Mouse (Mus musculus) activated CD4-positive, CD25-positive, alpha-beta regulatory T cell, adult 4 months (primary cell): Measurements from ENCODE around the gene Zfp385c. TPM values are rescaled to one million over a fixed set of nuclear protein-coding genes. Genes with fewer than 3 reads are reported as not detected.
"Not testable (repeated sequence)": the region's sequence is repeated elsewhere in the genome, so short reads cannot be mapped to it uniquely, and the experiment has no call there.

ENCODE experiments used
- ATAC-seq: one replicate; pipeline ENCODE4 v1.8.0; 2017
- polyA plus RNA-seq, 2 experiments: library from polyadenylated mRNA; unstranded; fragments of 100-300 nt; shearing (Covaris generic); gene quantifications; one replicate each; pipeline ENCODE4 v1.2.1; 2017

Zfp385c gene
- polyA plus RNA-seq, 2 experiments from 2014 or later, result 0.17 TPM; not detected in 1

DNA sequence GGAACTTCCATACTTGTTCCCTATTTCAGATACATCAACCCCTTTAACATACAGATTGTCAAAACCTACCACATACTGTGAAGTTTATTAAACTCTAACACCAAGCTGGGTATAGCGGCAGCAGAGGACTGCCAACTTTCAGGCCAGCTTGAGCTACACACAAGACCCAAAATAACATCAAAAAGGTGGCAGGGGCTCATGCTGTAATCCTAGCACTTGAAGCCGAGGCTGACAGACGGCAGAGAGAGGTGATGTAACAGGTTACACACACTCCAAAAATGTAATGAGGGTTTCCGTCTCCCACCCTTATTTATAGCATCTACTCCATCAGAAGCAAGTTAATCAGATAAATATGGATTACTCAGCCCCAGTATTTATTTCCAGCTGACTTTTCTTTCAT is 96.7 kb downstream of the Zfp385c start:
- ATAC-seq, result no peak

DNA sequence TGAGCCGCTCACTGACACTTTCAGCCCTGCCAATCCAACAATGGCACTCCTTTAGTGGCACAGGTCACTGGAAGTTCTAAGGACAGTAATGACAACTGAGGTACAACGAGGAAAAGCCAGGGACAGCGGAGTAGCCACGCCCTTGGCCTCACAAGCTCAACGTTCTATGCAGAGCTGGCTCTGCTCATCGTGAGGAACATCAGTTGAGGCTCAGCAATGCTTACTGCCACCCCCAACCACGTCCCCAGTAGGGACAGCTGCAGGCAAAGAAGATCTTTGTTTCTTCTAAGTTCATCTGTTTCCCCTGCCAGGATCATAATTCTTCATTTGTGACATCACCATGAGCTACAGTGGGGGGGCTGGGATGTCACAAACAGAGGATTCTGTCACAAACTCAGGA is 97.6 kb downstream of the Zfp385c start:
- ATAC-seq, result no peak

DNA sequence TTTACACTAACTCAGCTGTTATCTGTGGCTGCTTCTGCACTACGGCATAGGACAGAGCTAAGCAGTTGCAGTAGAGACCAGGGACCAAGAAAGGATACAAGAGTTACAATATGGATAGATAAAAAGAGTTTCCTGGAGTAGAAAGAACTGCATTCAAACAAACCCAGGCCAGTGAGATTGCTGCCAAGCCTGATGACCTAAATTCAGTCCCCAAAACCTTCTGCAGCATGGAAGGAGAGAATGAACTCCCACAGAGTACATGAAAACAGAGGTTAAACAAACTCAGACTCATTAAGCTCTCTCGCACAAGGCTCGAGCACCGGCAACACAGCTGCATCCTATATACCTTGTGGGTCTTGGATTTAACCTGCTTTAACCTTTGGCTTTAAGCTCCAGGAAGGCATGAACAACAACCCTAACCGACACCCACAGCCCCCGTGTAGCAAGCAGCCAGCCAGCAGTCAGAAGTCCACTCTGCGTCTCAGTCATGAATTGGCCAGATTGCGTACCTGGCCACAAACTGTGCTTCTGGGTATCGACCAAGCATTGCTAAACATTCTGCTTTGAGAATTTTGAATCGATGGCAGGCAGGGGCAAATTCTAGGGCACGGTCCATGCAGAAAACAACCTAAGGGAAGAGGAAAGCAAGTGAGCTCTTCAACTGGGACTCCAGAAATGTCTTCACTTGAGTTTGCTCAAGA is 99.8 kb downstream of the Zfp385c start:
- ATAC-seq, result no peak

DNA sequence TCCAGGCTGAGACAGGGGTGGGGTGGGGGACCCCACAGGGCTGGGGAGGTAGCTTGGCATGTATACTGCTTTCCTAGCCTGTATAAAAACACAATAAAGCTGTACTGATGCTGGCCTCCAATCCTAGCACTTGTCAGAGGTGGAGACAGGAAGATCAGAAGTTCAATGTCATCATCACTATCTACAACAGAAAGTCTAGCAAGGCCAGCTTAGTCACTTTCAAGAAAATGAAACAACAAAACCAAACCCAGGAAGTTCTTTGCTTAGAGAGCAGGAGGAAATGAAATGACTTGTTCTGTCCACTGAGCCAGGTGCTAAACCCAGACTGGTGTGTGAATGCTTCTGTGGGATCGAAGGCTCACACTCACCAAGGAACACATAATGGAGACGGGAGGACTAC is 103.8 kb downstream of the Zfp385c start:
- ATAC-seq, result peak; percentile 88

DNA sequence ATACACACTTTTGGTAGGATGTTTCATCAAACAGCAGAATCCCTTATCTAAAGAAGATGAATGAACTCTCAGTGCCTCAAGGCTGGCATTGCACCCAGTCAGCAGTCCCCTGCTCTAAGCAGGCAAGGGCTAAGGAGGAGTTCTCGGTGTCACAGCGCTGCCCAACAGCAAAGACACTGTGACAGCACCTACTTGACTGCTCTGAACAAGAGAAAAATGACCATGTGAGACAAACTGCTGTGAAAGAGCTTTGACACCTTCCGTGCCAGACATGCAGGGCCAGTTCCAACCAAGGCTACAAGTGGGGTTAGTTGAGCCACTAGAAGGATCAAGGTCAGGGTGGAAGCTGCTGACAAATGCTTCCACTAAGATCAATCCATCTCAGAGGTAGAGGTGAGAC is 107.1 kb downstream of the Zfp385c start:
- no peak for ATAC-seq

DNA sequence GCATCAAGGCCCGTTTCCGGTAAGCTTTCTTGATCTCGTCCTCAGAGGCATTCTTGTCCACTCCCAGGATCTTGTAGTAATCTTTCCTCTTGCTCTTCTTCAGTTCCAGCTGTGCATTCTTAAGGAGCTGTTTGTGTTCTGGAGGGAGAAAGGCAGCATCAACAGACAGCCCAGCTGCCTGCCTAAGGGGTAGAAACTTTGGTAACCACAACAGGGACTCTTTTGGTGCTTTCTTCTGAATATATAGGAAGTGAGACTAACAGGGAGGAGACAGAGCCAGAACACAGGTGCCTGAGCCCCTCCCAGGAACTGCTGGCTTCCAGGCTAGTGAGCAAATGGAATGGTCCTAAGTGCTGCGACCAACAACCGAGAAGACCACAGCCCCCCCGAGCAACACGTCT is 107.7 kb downstream of the Zfp385c start:
- ATAC-seq, result peak; percentile 23

DNA sequence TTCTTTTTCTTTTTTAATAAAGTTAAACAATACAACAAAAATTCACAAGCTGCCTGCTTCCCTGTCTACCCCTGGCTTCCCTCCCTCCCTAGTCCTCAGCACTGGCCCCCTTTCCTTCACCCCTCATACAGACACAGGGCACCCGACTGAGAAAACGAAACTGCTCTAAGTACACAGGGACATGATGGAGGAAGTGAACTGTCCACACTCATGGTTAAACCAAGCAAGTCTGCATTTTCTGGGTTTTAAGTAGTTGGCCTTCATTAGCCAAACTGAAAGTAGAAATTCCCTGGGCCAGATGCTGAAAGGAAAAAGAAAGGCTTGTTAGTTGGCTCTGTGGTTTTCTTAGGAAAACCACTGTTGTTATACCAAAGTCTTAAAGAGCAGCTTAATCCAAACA is 109.4 kb downstream of the Zfp385c start:
- no peak for ATAC-seq

DNA sequence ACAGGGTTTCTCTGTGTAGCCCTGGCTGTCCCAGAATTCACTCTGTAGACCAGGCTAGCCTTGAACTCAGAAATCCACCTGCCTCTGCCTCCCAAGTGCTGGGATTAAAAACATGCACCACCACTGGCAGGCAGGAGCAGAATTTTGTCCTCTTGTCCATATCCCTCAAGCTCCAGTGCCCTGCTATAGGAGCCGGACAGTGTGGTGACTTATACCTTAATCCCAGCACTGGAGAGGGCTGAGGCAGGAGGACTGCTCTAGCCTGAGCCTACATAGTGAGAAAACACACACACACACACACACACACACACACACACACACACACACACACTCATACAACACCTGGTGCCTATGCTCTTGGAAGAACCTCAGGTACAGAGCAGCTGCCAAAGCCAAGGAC is 109.8 kb downstream of the Zfp385c start:
- ATAC-seq, result not testable (repeated sequence)

DNA sequence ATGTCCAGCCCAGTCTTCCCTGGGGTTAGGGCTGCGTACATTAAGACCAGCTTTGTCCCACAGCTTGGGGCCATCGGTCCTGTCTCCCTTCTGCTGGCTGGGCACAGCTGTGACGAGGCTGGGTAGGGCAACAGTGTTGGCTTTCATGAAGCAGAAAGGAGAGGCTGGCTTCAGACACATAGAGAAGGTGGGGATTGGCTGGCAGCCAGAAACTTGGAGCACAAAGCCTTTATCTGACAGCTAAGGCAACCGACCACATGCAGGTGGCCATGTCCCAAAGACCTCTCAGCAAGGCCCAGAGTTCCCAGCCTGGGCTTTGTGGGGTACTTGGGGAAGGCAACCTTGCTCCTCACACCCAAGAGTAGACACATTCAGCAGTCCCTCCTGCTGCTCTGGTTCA is 110.5 kb downstream of the Zfp385c start:
- no peak for ATAC-seq

DNA sequence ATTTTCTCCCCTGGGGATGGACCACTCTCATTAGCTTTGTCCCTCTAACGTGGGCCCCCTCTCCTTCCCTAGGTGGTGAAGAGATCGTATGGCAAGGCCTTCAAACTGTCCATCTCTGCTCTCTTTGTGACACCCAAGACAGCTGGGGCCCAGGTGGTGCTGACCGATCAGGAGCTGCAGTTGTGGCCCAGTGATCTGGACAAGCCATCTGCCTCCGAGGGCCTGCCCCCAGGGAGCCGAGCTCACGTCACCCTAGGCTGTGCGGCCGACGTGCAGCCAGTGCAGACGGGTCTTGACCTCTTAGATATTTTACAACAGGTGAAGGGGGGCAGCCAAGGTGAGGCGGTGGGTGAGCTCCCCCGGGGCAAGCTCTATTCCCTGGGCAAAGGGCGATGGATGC is 112.0 kb downstream of the Zfp385c start:
- ATAC-seq, result no peak

DNA sequence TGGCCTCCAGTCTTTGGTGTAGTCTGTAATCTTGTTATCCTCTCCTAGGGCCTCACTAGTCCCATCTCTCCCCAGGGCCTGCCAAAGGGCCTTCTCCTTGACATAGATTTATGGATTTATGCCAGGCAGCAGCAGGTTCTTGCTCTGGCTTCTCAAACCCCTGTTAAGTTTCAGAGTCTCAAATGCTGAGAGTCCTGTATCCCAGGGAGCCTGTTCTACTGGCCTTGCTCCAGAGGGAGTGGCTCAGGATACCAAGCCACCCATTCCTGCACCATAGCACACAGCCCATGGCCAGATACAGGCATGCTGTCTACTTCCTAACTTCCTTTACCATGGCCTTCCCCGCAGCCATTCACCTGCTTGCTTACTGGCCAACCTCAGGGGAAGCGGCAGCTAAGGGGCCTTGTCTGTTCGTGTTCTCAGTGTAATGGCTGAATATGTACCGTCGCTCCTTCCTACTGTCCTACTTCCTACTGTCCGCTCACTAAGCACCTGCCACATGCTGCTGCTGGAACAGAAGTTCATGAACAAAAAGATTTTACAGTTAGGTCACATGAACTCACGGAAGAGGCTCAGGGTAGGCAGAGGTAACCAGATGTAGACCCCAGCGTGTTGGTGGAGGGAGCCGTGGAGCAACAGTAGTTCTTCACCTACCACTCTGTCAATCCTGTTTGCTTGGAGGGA is 113.0 kb downstream of the Zfp385c start:
- no peak for ATAC-seq

DNA sequence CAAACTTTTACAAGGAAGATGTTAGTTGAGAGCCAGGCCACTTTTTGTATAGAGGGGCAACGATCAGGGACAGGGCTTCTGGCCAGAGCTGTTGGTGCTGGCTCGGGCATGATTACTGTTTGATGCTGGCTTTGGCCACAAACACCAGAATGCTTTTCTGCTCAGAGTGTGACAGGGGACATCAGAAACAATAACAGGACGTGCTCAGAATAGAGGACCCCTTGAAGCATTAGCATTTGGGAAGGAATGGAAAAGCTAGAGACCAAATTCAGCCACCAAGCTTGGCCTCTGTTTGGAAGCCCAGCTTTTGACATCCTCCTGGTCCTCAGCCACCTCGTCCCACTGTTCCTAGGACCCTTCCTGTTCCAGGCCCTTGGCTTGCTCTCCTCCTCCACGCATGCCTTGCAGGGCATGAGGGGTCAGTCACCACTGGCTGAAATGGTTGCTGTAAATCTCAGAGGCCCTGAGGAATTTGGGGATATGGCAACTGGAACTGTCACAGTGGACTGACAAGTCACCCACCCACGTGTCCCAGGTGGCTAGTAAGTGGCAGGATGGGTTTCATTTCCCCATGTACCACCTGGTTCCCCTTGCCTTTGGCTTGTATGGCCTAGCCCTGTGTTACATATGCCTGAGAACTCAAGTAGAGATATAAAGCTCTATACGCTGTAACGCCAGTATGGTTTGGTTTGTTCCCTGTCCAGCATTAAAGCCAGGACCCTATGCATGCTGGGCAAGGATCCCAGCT is 114.2 kb downstream of the Zfp385c start:
- ATAC-seq, result no peak

Other genes starting within 250 kb of the Zfp385c start
- gene Klhl11, start 219.7 kb downstream of the Zfp385c start, polyA plus RNA-seq, result 1 to 10 TPM; 1.9 to 2.1 TPM
- gene Acly, start 164.5 kb downstream of the Zfp385c start, polyA plus RNA-seq, result 10 to 100 TPM; 57.2 to 76.7 TPM
- under 1 TPM in 1 of 2 experiments, not detected in 1; 0.15 TPM for gene Ttc25, start 146.8 kb downstream of the Zfp385c start, polyA plus RNA-seq
- 100 to 1,000 TPM; 181 to 201 TPM for gene Cnp, start 117.6 kb downstream of the Zfp385c start, polyA plus RNA-seq
- gene Nkiras2, start 73.2 kb downstream of the Zfp385c start, polyA plus RNA-seq, result 10 to 100 TPM; 28.2 to 28.8 TPM
- gene Dnajc7, start 72.3 kb downstream of the Zfp385c start, polyA plus RNA-seq, result 100 to 1,000 TPM; 237 to 338 TPM
- gene Dhx58, start 11.8 kb upstream of the Zfp385c start, polyA plus RNA-seq, result 10 to 100 TPM; 25.3 to 42.0 TPM
- 10 to 100 TPM; 11.2 to 13.3 TPM for gene Kat2a, start 20.0 kb upstream of the Zfp385c start, polyA plus RNA-seq
- under 1 TPM; 0.70 to 0.78 TPM for gene Hspb9, start 21.4 kb upstream of the Zfp385c start, polyA plus RNA-seq
- gene Rab5c, start 45.8 kb upstream of the Zfp385c start, polyA plus RNA-seq, result 10 to 100 TPM; 29.0 to 44.1 TPM
- under 1 TPM; 0.11 to 0.34 TPM for gene Kcnh4, start 67.5 kb upstream of the Zfp385c start, polyA plus RNA-seq
- not detected for gene Hcrt, start 70.5 kb upstream of the Zfp385c start, polyA plus RNA-seq
- gene Ghdc, start 78.5 kb upstream of the Zfp385c start, polyA plus RNA-seq, result 1 to 10 TPM; 3.2 to 5.3 TPM
- 10 to 100 TPM; 27.8 to 37.2 TPM for gene Stat5b, start 158.3 kb upstream of the Zfp385c start, polyA plus RNA-seq
- gene Stat5a, start 166.9 kb upstream of the Zfp385c start, polyA plus RNA-seq, result 10 to 100 TPM; 23.8 to 37.0 TPM
- gene Stat3, start 247.1 kb upstream of the Zfp385c start, polyA plus RNA-seq, result 10 to 100 TPM; 71.0 to 82.0 TPM